Comparison of ENCODE assay signal across 25 mouse cellular contexts in genomic region chr8:60830556-60830955, GRCm38 (mm10). TPM values are rescaled to one million over a fixed set of nuclear protein-coding genes. Genes with fewer than 3 reads are reported as not detected.
DNase-seq lines count a peak whose midpoint lies in the region; ATAC-seq and TF ChIP-seq lines count a peak whose summit lies in the region.
"Had no signal": no experiment of that assay in that cellular context is flagged by ENCODE, and none has a peak within 500 bp of the region (broad histone marks: within the 10 kb centered on the region; RNA-seq: fewer than 3 reads in every experiment).

No protein-coding gene starts in this region.

- H3K4me2 ChIP-seq in lung, embryonic 14.5 days = no peak overlapping the region
- H3K4me2 ChIP-seq in stomach, embryonic 14.5 days (replicated peaks; ENCODE audit: low read depth, low read length) = no peak overlapping the region
- H3K4me2 ChIP-seq in forebrain, postnatal 0 days (ENCODE audit: low read depth) = no peak overlapping the region
- H3K4me2 ChIP-seq: embryonic facial prominence, embryonic 13.5 days; forebrain, embryonic 13.5 days; heart, embryonic 13.5 days; hindbrain, embryonic 15.5 days; midbrain, embryonic 15.5 days had no signal

- H3K36me3 ChIP-seq in lung, embryonic 14.5 days (ENCODE audit: insufficient read depth) = no peaks in the 10 kb centered on the region
- no peaks in the 10 kb centered on the region for H3K36me3 ChIP-seq in stomach, embryonic 14.5 days (ENCODE audit: control insufficient read depth, insufficient read depth, low read length)
- H3K36me3 ChIP-seq in forebrain, postnatal 0 days (ENCODE audit: insufficient read depth) = no peaks in the 10 kb centered on the region
- H3K36me3 ChIP-seq: embryonic facial prominence, embryonic 13.5 days; heart, embryonic 13.5 days; hindbrain, embryonic 15.5 days; midbrain, embryonic 15.5 days had no signal

- H3K9ac ChIP-seq in lung, embryonic 14.5 days = no peak overlapping the region
- H3K9ac ChIP-seq in stomach, embryonic 14.5 days (replicated peaks; ENCODE audit: low read depth, low read length) = no peak overlapping the region
- H3K9ac ChIP-seq in forebrain, postnatal 0 days = no peak overlapping the region
- H3K9ac ChIP-seq: embryonic facial prominence, embryonic 13.5 days; forebrain, embryonic 13.5 days; heart, embryonic 13.5 days; hindbrain, embryonic 15.5 days; midbrain, embryonic 15.5 days had no signal

- H3K4me1 ChIP-seq in lung, embryonic 14.5 days (ENCODE audit: insufficient read depth) = no peaks in the 10 kb centered on the region
- no peaks in the 10 kb centered on the region for H3K4me1 ChIP-seq in lung, adult 2 months (ENCODE audit: control insufficient read depth, insufficient read depth, low read length)
- no peaks in the 10 kb centered on the region for H3K4me1 ChIP-seq in stomach, embryonic 14.5 days (ENCODE audit: control insufficient read depth, insufficient read depth, low read length)
- no peaks in the 10 kb centered on the region for H3K4me1 ChIP-seq in forebrain, postnatal 0 days (ENCODE audit: insufficient read depth)
- H3K4me1 ChIP-seq: embryonic facial prominence, embryonic 13.5 days; forebrain, embryonic 13.5 days; heart, embryonic 13.5 days; hindbrain, embryonic 15.5 days; midbrain, embryonic 15.5 days had no signal

- peak overlapping the region; percentile 13; the same call in 1 of the 2 replicates for H3K27ac ChIP-seq in lung, embryonic 14.5 days (ENCODE audit: low read depth)
- H3K27ac ChIP-seq in stomach, embryonic 14.5 days (ENCODE audit: low read length) = no peak overlapping the region
- H3K27ac ChIP-seq in forebrain, postnatal 0 days (ENCODE audit: low read depth, low read length) = no peak overlapping the region
- H3K27ac ChIP-seq: embryonic facial prominence, embryonic 13.5 days; forebrain, embryonic 13.5 days; heart, embryonic 13.5 days; hindbrain, embryonic 15.5 days; macrophage; midbrain, embryonic 15.5 days had no signal

- no peak for DNase-seq in lung, embryonic 14.5 days
- DNase-seq in lung, adult 2 months = no peak
- DNase-seq in urinary bladder, postnatal 14 days (ENCODE audit: low spot score) = peak; percentile 60
- no peak for DNase-seq in urinary bladder, postnatal 10 days (ENCODE audit: low spot score)
- no peak for DNase-seq in left cerebral cortex, postnatal 4 days
- no peak for DNase-seq in forebrain, postnatal 0 days
- DNase-seq: adrenal gland, postnatal 14 days; cerebellum, adult 11 months; cerebellum, adult 9-11 months; embryo, embryonic 11 days; heart, postnatal 10 days; kidney, adult 11 months; kidney, postnatal 14 days; layer of hippocampus, adult 9-11 months; liver; right cerebral cortex, postnatal 25 days; thymus, postnatal 4 days had no signal

- no peak for TF ChIP-seq CTCF in lung, embryonic 14.5 days (IDR thresholded peaks at IDR 0.05; ENCODE audit: low read depth)
- no peak for TF ChIP-seq CTCF in lung, adult 2 months (IDR thresholded peaks at IDR 0.05; ENCODE audit: insufficient read depth, low read length)
- TF ChIP-seq CTCF in forebrain, postnatal 0 days (IDR thresholded peaks at IDR 0.05; ENCODE audit: low read depth) = no peak

- no peak for TF ChIP-seq POLR2A in lung, adult 2 months (IDR thresholded peaks at IDR 0.05; ENCODE audit: borderline replicate concordance, extremely low read depth, low read depth, low read length)

- 52% methylated on average over 1 of the region's 1 CpGs for WGBS in lung, embryonic 14.5 days
- WGBS in lung, adult 2 months = 71% methylated on average over 1 of the region's 1 CpGs
- WGBS in stomach, embryonic 14.5 days = 95% methylated on average over 1 of the region's 1 CpGs
- WGBS in forebrain, postnatal 0 days = 79% methylated on average over 1 of the region's 1 CpGs

- no peak overlapping the region for H3K4me3 ChIP-seq in lung, embryonic 14.5 days (ENCODE audit: low read depth, low read length)
- H3K4me3 ChIP-seq in lung, adult 2 months (replicated peaks; ENCODE audit: extremely low read depth, low read depth, low read length) = no peak overlapping the region
- H3K4me3 ChIP-seq in stomach, embryonic 14.5 days (ENCODE audit: low read depth, low read length) = no peak overlapping the region
- H3K4me3 ChIP-seq in forebrain, postnatal 0 days (ENCODE audit: low read depth, low read length) = no peak overlapping the region
- H3K4me3 ChIP-seq: embryonic facial prominence, embryonic 13.5 days; forebrain, embryonic 13.5 days; heart, embryonic 13.5 days; hindbrain, embryonic 15.5 days; midbrain, embryonic 15.5 days had no signal

- no peaks in the 10 kb centered on the region for H3K27me3 ChIP-seq in lung, embryonic 14.5 days (ENCODE audit: insufficient read depth, low read length)
- H3K27me3 ChIP-seq in stomach, embryonic 14.5 days (ENCODE audit: control insufficient read depth, insufficient read depth, low read length) = no peaks in the 10 kb centered on the region
- no peaks in the 10 kb centered on the region for H3K27me3 ChIP-seq in forebrain, postnatal 0 days (ENCODE audit: insufficient read depth, low read length)
- H3K27me3 ChIP-seq: embryonic facial prominence, embryonic 13.5 days; forebrain, embryonic 13.5 days; heart, embryonic 13.5 days; hindbrain, embryonic 15.5 days; midbrain, embryonic 15.5 days had no signal

- ATAC-seq in lung, embryonic 14.5 days (ENCODE audit: insufficient read depth) = no peak; the same call in 1 of the 2 replicates
- peak; percentile 18; the same call in 1 of the 2 replicates for ATAC-seq in stomach, embryonic 14.5 days (ENCODE audit: insufficient number of reproducible peaks, insufficient read depth, low FRiP score, low read depth)
- ATAC-seq in forebrain, postnatal 0 days = no peak
- ATAC-seq: forebrain, embryonic 13.5 days; inflammation-experienced regulatory T-cells, adult 6 months; midbrain, embryonic 15.5 days had no signal

- H3K9me3 ChIP-seq in lung, embryonic 14.5 days (ENCODE audit: low read depth, low read length) = no peaks in the 10 kb centered on the region
- H3K9me3 ChIP-seq in stomach, embryonic 14.5 days (ENCODE audit: control insufficient read depth, low read depth, low read length) = no peaks in the 10 kb centered on the region
- no peaks in the 10 kb centered on the region for H3K9me3 ChIP-seq in forebrain, postnatal 0 days (ENCODE audit: low read length)
- H3K9me3 ChIP-seq: embryonic facial prominence, embryonic 13.5 days; forebrain, embryonic 13.5 days; heart, embryonic 13.5 days; hindbrain, embryonic 15.5 days; midbrain, embryonic 15.5 days had no signal

- intact Hi-C loops in left cerebral cortex, postnatal 4 days (cut with DNase I) = no loop called here

RNA-seq across cellular contexts. Expression of gene Hpf1, which starts 59.7 kb away (rescaled TPM):
- 106 and 115 TPM in 2 replicates for polyA plus RNA-seq in lung, embryonic 14.5 days (2014; fragmentation: Nextera tagmentation; extraction: Ambion mirVana)
- 3.1 and 8.3 TPM in 2 replicates for polyA plus RNA-seq in lung, adult 2 months (2012; rRNA removed)
- 87.6 and 96.9 TPM in 2 replicates for polyA plus RNA-seq in stomach, embryonic 14.5 days (2014; fragmentation: Nextera tagmentation; extraction: Ambion mirVana)
- 10 to 100 TPM; 50.5 to 58.5 TPM for total RNA-seq in left cerebral cortex, postnatal 4 days (2021)
- 47.0 and 47.6 TPM in 2 replicates for total RNA-seq in forebrain, postnatal 0 days (2014; rRNA removed)
- polyA plus RNA-seq in forebrain, postnatal 0 days (2015; fragmentation: Nextera tagmentation; extraction: Ambion mirVana) = 110 TPM in 2 replicates
